Mouse (Mus musculus) ovary, postnatal 10 days (tissue): ENCODE data around the gene Serpind1.
A peak's percentile ranks its signal among the peaks of the same experiment; 100 is the strongest.

Experiments
- DNase-seq: peaks from one replicate; pipeline ENCODE4 v3.0.0; 2022; ENCODE audit warnings: low spot score

Gene Serpind1

DNA sequence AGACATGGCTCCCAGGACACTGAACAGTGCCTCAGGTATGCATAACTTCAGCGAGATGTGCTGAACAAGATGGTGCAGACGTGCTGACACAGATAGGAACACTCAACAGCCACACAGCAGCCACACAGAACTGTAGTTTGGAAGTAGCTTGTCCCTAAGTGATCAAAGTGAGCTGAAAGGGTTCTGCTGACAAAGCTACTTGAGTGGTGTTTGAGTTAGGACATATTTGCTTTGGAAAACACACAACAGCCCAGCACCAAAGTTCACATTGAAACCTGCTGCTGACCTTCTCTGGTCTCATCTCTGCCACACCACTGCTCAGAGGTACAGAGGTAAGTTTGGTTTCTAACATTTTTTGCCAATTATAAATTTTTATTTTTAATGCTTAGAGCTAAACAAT lies at the start of gene Serpind1:
Gene Serpind1, plus strand, starts transcription at position 256 of the 400 bp plus-strand sequence.
- no peak for DNase-seq

- no peak for DNase-seq
Observed at GRCm38 (mm10) chr16:17283151-17283550, 48.0 kb upstream of the Serpind1 start.

GRCm38 (mm10) chr16:17287103-17287502 lies 44.1 kb upstream of the Serpind1 start:
- no peak for DNase-seq

DNA sequence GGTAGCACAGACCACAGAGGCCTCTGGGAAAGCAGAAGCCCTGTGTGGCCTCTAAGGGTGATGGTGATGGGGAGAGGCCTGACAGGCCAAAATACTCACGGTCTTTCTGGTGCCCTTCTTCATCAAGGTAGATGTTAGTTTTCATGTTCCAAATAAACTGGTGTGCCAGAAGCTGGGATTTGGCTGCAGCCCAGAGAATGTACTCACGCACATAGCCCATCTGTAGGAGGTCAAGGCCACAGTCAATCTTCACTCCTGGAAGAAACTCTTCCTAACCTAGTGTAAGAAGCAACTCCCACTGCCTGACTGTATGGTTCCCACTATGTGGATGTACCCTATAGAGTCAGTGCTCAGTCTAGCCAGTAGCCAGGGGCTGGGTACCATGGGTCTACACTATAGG lies 40.2 kb upstream of the Serpind1 start:
- no peak for DNase-seq

DNA sequence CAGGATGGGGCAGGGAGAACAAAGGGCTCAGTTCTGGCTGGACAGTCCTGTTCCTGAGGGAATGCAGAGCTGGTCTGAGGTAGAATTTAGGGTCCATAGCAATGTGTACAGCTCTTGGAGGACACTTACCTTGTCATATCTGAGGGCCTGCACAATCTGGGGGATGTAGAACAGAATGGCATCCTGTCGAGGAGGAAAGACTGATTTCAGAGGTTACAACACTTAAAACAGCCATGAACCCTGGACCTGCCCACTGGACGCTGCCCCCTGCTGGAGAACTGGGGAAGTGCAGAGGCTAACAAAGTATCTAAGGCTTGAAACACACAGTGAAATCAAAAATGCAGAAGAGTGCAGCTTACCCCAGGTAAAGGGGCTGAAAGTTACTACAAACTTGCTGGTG lies 38.4 kb upstream of the Serpind1 start:
- DNase-seq = peak; percentile 45

DNA sequence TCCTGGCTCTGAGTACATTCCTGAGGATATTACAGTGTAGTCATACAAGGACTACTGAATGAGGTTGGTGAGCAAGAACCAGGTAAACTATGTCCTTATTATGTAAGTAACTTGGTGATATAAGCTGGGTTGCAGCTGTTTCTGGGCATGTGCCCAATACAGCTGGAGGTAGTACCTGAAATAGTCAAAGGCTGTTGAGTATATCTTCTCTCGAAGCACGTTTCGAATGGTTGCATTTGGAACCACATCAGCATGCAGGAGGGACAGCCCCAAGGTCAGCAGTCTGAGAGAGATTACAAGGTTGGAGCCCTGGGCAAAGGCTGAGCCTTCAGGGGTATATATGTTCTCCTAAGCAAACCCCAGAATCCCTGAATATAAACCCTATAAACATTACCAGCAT lies 30.4 kb upstream of the Serpind1 start:
- DNase-seq = no peak

- DNase-seq = no peak
Observed at GRCm38 (mm10) chr16:17303521-17304245, 27.5 kb upstream of the Serpind1 start.

- DNase-seq = no peak
Observed at GRCm38 (mm10) chr16:17307461-17307860, 23.7 kb upstream of the Serpind1 start.

GRCm38 (mm10) chr16:17309036-17309435 lies 22.1 kb upstream of the Serpind1 start:
- no peak for DNase-seq

- no peak for DNase-seq
Observed at GRCm38 (mm10) chr16:17312531-17312930, 18.6 kb upstream of the Serpind1 start.

DNA sequence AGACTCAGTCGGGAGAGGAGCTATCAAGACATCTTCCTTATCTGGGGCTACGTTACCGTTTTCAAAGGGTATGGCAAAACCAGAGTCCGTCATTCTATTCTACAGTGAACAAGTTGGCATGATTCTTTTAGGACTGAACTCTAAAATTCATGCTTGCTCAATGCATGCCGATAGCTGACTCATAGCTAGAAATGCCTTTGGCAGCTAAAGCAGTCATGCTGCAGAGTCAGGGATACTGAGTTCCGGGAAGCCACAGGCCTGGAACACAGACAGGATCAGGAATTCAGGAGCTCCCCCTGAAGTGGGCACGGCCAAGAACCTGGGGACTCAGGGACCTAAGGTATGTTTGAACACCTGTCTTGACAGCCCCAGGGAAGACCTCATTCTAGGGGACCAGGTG lies 14.6 kb upstream of the Serpind1 start:
- DNase-seq = no peak

GRCm38 (mm10) chr16:17321481-17321880 lies 9.7 kb upstream of the Serpind1 start:
- DNase-seq = peak; percentile 9

DNA sequence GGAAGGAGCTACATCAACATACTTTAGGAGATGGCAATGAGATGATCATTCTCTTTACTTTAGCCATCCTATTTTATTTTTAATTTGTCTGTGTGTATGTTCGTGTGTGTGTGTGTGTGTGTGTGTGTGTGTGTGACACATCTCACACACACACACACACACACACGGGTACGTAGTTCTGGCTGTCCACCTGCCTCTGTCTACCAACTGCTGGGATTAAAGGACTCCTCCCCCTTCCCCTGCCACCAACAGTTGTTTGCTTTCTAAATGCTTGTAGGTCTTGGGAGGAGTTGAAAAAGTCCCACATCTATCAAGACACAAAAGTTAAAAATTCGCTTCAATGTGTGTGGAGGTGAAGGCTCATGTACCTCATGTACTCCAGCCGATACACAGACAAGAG lies 6.4 kb upstream of the Serpind1 start:
- DNase-seq = no peak

DNA sequence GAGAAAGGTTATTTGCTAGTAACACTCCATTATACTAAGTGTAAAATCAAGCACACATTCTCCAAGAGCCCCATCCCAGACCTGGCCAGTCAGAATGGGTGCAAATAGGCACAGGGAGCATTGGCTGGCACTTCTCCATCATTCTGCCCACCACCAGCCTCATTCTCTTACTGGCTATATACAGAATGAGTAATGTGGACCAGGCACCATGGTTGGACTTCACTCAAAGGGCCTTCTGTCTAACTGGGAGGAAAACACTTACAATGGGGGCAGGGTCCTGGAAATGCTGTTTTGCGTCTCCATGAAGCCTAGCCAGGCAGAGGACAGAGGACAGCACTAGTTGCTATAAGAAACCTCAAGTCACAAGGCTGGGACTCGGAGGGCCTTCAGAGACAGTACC lies 5.1 kb upstream of the Serpind1 start:
- no peak for DNase-seq

DNA sequence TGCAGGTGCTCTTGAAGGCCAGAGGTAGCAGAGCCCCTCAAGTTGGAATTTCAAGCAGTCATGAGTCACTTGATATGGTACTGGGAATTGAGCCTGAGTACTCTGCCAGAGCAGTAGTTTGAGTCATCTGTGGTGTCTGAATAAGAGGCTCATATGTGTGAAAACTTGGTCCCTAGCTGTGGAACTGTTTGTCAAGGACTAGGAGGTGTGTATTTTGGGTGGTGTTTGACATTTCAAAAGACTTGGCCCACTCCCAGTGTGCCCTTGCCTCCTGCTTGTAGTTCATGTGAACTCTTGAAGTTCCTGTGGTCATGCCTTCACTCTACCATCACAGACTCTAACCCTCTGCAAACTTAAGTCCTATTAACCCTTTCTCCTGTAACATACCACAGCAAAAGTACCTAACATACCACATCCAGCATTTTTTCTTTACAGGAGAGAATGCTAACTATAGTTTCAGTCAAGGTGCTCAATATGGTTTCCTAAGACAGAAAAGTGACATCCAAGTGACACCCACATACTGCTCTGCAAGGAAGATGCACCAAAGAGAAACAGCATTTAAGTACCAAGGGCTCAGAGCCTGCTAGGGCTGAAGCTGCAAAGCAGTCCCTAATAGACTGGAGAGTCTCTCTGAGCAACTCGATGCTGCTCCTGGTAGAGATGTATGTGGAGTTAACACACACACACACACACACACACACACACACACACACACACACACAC lies 1.2 kb upstream of the Serpind1 start:
- no peak for DNase-seq

GRCm38 (mm10) chr16:17331855-17332254 lies 684 bp downstream of the Serpind1 start:
- no peak for DNase-seq

- DNase-seq = no peak
Observed at GRCm38 (mm10) chr16:17334574-17334973, 3.4 kb downstream of the Serpind1 start.

DNA sequence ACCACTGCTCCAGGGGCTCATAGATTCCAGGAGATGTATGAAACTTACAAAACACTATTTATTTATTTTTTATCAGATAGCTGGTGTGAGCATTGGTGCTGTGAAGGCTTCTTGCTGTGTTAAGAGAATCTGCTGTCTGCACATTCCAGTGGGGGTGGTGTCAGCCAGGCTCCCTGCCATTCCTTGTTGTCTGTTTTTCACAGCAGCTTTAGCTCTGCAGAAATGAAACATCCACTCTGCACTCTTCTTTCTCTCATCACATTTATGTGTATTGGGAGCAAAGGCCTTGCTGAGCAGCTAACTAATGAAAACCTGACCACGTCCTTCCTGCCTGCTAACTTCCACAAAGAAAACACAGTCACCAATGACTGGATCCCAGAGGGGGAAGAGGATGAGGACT lies 4.9 kb downstream of the Serpind1 start:
- no peak for DNase-seq

- no peak for DNase-seq
Observed at GRCm38 (mm10) chr16:17339701-17340100, 8.5 kb downstream of the Serpind1 start.

GRCm38 (mm10) chr16:17340705-17341104 lies 9.5 kb downstream of the Serpind1 start:
- no peak for DNase-seq

DNA sequence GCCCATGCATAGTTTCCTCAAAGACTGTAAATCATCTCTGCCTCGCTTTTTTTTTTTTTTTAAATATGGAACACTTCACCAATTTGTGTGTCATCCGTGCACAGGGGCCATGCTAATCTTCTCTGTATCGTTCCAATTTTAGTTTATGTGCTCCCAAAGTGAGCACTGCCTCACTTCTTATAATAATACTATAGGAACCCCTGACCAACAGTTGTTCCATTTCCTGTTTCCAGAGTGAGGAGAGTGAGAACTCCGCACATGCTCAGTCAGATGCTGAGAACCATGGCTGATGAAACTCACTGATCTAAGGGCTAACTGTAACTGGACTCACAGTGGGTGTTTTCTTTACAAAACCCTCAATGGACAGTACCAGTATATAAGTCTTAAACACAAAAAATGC lies 10.7 kb downstream of the Serpind1 start:
- no peak for DNase-seq

GRCm38 (mm10) chr16:17345141-17345812 lies 14.1 kb downstream of the Serpind1 start:
- no peak for DNase-seq

DNA sequence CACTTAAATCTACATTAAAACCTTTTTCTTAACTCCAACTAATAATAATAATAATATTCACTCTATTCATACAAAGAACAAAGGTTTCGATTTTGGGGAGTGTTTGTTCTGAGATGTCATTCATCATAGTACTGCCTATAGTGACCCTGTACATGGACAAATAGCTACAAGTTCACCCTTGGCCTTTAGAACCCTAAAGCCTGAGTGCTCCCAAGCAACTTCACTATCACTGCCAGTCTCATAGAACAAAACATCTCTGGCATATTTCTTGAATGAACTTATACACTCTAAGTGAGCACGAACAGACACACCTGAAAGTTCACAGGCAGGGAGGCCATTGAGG lies 14.6 kb downstream of the Serpind1 start:
- DNase-seq = no peak
